Mouse (Mus musculus) adipocyte (in vitro differentiated cells): Measurements from ENCODE around the gene Insyn1.
A peak's percentile ranks its signal among the peaks of the same experiment; 100 is the strongest.

ENCODE experiments used
- DNase-seq: peaks from one replicate; pipeline ENCODE4 v3.0.0-alpha.2; 2016; ENCODE audit warnings: low spot score

Gene Insyn1

GRCm38 (mm10) chr9:58487076-58487475 lies 1.3 kb upstream of the Insyn1 start:
- no peak for DNase-seq

GRCm38 (mm10) chr9:58489133-58489864 lies 896 bp downstream of the Insyn1 start:
- no peak for DNase-seq

GRCm38 (mm10) chr9:58489865-58490165 lies 1.4 kb downstream of the Insyn1 start:
- no peak for DNase-seq

GRCm38 (mm10) chr9:58490391-58490790 lies 2.0 kb downstream of the Insyn1 start:
- no peak for DNase-seq

- no peak for DNase-seq
Measured at GRCm38 (mm10) chr9:58495035-58495434, 6.6 kb downstream of the Insyn1 start.

- DNase-seq = no peak
Measured at GRCm38 (mm10) chr9:58496470-58497182, 8.2 kb downstream of the Insyn1 start.

GRCm38 (mm10) chr9:58497942-58498341 lies 9.5 kb downstream of the Insyn1 start:
- no peak for DNase-seq

- no peak for DNase-seq
Measured at GRCm38 (mm10) chr9:58500946-58501345, 12.5 kb downstream of the Insyn1 start.

GRCm38 (mm10) chr9:58507216-58508005 lies 19.0 kb downstream of the Insyn1 start:
- no peak for DNase-seq

- DNase-seq = no peak
Measured at GRCm38 (mm10) chr9:58510452-58510851, 22.0 kb downstream of the Insyn1 start.

- no peak for DNase-seq
Measured at GRCm38 (mm10) chr9:58513749-58514148, 25.3 kb downstream of the Insyn1 start.

- DNase-seq = no peak
Measured at GRCm38 (mm10) chr9:58516480-58516879, 28.1 kb downstream of the Insyn1 start.

GRCm38 (mm10) chr9:58517866-58518750 lies 29.7 kb downstream of the Insyn1 start:
- DNase-seq = peak; percentile 46

GRCm38 (mm10) chr9:58519953-58520352 lies 31.6 kb downstream of the Insyn1 start:
- DNase-seq = no peak

GRCm38 (mm10) chr9:58520816-58521581 lies 32.6 kb downstream of the Insyn1 start:
- peak; percentile 45 for DNase-seq

- peak; percentile 50 for DNase-seq
Measured at GRCm38 (mm10) chr9:58521883-58522423, 33.5 kb downstream of the Insyn1 start.

- no peak for DNase-seq
Measured at GRCm38 (mm10) chr9:58525108-58525507, 36.7 kb downstream of the Insyn1 start.

GRCm38 (mm10) chr9:58527841-58528240 lies 39.4 kb downstream of the Insyn1 start:
- DNase-seq = no peak

GRCm38 (mm10) chr9:58530407-58530806 lies 42.0 kb downstream of the Insyn1 start:
- no peak for DNase-seq

- no peak for DNase-seq
Measured at GRCm38 (mm10) chr9:58532236-58532635, 43.8 kb downstream of the Insyn1 start.

- DNase-seq = no peak
Measured at GRCm38 (mm10) chr9:58533322-58533721, 44.9 kb downstream of the Insyn1 start.
